Mouse (Mus musculus) myocyte (in vitro differentiated cells): ENCODE results near the gene Otx2. TPM values are rescaled to one million over a fixed set of nuclear protein-coding genes. Genes with fewer than 3 reads are reported as not detected.

Experiments used
- H3K27me3 ChIP-seq: one replicate; pipeline ENCODE4 v1.6.1; 2011; ENCODE audit not compliant: control insufficient read depth, insufficient read depth, insufficient read length
- H3K36me3 ChIP-seq: one replicate; pipeline ENCODE4 v1.6.1; 2011; ENCODE audit not compliant: control insufficient read depth, insufficient read depth
- H3K4me2 ChIP-seq: one replicate; pipeline ENCODE4 v1.6.1; 2011; ENCODE audit warnings: low read depth, control low read depth
- H3K4me3 ChIP-seq: one replicate; pipeline ENCODE4 v1.5.1; 2011; ENCODE audit warnings: mild to moderate bottlenecking, control low read depth, moderate library complexity
- H3K79me2 ChIP-seq: one replicate; pipeline ENCODE4 v1.6.1; 2011; ENCODE audit not compliant: control insufficient read depth, insufficient read depth
- H3ac ChIP-seq: one replicate; pipeline ENCODE4 v1.6.1; 2011; ENCODE audit not compliant: control insufficient read depth, insufficient read length
- CEBPB ChIP-seq: IDR thresholded peaks from 2 replicates; pipeline ENCODE4 v1.6.1; 2011; ENCODE audit warnings: mild to moderate bottlenecking, moderate library complexity; ENCODE audit not compliant: poor library complexity, insufficient read depth, severe bottlenecking
- E2F4 ChIP-seq: IDR thresholded peaks from one replicate; pipeline ENCODE4 v1.6.1; 2011; ENCODE audit warnings: mild to moderate bottlenecking, control low read depth, moderate library complexity; ENCODE audit not compliant: insufficient read depth
- MAX ChIP-seq: IDR thresholded peaks from one replicate; pipeline ENCODE4 v1.6.1; 2011; ENCODE audit warnings: low read depth, mild to moderate bottlenecking, control low read depth
- MYOD1 ChIP-seq, 3 experiments: IDR thresholded peaks; one replicate each; pipeline ENCODE4 v1.6.1; 2011; ENCODE audit warnings: control low read depth in 2 of 3, low read depth in 2 of 3, mild to moderate bottlenecking in 2 of 3, moderate library complexity in 1 of 3; ENCODE audit not compliant: insufficient read length in 2 of 3, control insufficient read depth in 1 of 3
- MYOG ChIP-seq, 3 experiments: IDR thresholded peaks; one replicate each; pipeline ENCODE4 v1.6.1; 2011; ENCODE audit warnings: control low read depth in 2 of 3, low read depth in 2 of 3, mild to moderate bottlenecking in 2 of 3; ENCODE audit not compliant: insufficient read length in 2 of 3, control insufficient read depth in 1 of 3, insufficient read depth in 1 of 3
- POLR2A ChIP-seq: IDR thresholded peaks from one replicate; pipeline ENCODE4 v1.6.1; 2011; ENCODE audit warnings: low read depth, mild to moderate bottlenecking, control low read depth, moderate library complexity; ENCODE audit not compliant: insufficient read length
- POLR2AphosphoS2 ChIP-seq: IDR thresholded peaks from one replicate; pipeline ENCODE4 v1.6.1; 2011; ENCODE audit warnings: low read depth, control low read depth; ENCODE audit not compliant: insufficient read length
- REST ChIP-seq: IDR thresholded peaks from one replicate; pipeline ENCODE4 v1.6.1; 2011; ENCODE audit warnings: mild to moderate bottlenecking, control low read depth, moderate library complexity; ENCODE audit not compliant: insufficient read depth, insufficient read length
- SRF ChIP-seq: IDR thresholded peaks from one replicate; pipeline ENCODE4 v1.6.1; 2011; ENCODE audit warnings: low read depth; ENCODE audit not compliant: control insufficient read depth, insufficient read length
- TCF12 ChIP-seq: IDR thresholded peaks from one replicate; pipeline ENCODE4 v1.6.1; 2011; ENCODE audit warnings: mild to moderate bottlenecking, control low read depth; ENCODE audit not compliant: poor library complexity, insufficient read depth, severe bottlenecking
- TCF3 ChIP-seq: IDR thresholded peaks from one replicate; pipeline ENCODE4 v1.6.1; 2011; ENCODE audit warnings: low read depth, control low read depth; ENCODE audit not compliant: insufficient read length
- USF1 ChIP-seq: IDR thresholded peaks from one replicate; pipeline ENCODE4 v1.6.1; 2011; ENCODE audit warnings: low read depth, mild to moderate bottlenecking, control low read depth, moderate library complexity
- polyA plus RNA-seq: library from polyadenylated mRNA; unstranded; fragments of >200 nt; fragmentation: generic; extraction: Trizol; gene quantifications from one replicate; pipeline ENCODE4 v1.2.1, GENCODE M21; 2012; ENCODE audit warnings: missing spikeins

The Otx2 gene
- polyA plus RNA-seq, 1 experiment, result not detected

- Histone ChIP-seq H3K36me3 (no peaks in the 10 kb centered on the region), H3K79me2 (no peaks in the 10 kb centered on the region), H3ac (no peak overlapping the region), H3K4me3 (no peak overlapping the region), H3K27me3 (peaks cover 43% of the 10 kb centered on the region), H3K4me2 (no peak overlapping the region)
- no peak for TF ChIP-seq SRF
- no peak for TF ChIP-seq USF1
- no peak for TF ChIP-seq CEBPB
- TF ChIP-seq MYOG (IDR thresholded peaks at IDR 0.05; ENCODE audit: control insufficient read depth in 1 of 3, insufficient read depth in 1 of 3, insufficient read length in 2 of 3, low read depth in 2 of 3), result no peak
- TF ChIP-seq TCF3, result no peak
- TF ChIP-seq REST, result no peak
- TF ChIP-seq POLR2A, result no peak
- TF ChIP-seq POLR2AphosphoS2, result no peak
- no peak for TF ChIP-seq E2F4
- TF ChIP-seq TCF12, result no peak
- TF ChIP-seq MYOD1 (IDR thresholded peaks at IDR 0.05; ENCODE audit: control insufficient read depth in 1 of 3, insufficient read length in 2 of 3, low read depth in 2 of 3), result no peak
- no peak for TF ChIP-seq MAX
Observed at GRCm38 (mm10) chr14:48661151-48661550, 12.5 kb downstream of the Otx2 start.

- Histone ChIP-seq H3K27me3 (peaks cover 42% of the 10 kb centered on the region), H3K4me3 (no peak overlapping the region), H3K79me2 (no peaks in the 10 kb centered on the region), H3K4me2 (no peak overlapping the region), H3ac (no peak overlapping the region), H3K36me3 (no peaks in the 10 kb centered on the region)
- TF ChIP-seq MYOD1 (IDR thresholded peaks at IDR 0.05; ENCODE audit: control insufficient read depth in 1 of 3, insufficient read length in 2 of 3, low read depth in 2 of 3) (no peak), POLR2AphosphoS2 (no peak), SRF (no peak), MAX (no peak), TCF12 (no peak), MYOG (IDR thresholded peaks at IDR 0.05; ENCODE audit: control insufficient read depth in 1 of 3, insufficient read depth in 1 of 3, insufficient read length in 2 of 3, low read depth in 2 of 3) (no peak), E2F4 (no peak), REST (no peak), CEBPB (no peak), POLR2A (no peak), TCF3 (no peak), USF1 (no peak)
Observed at GRCm38 (mm10) chr14:48660593-48660992, 13.0 kb downstream of the Otx2 start.

- no peaks in the 10 kb centered on the region for H3K79me2 ChIP-seq
- H3K27me3 ChIP-seq, result peaks cover 44% of the 10 kb centered on the region
- no peak overlapping the region for H3K4me3 ChIP-seq
- no peak for TF ChIP-seq REST
- TF ChIP-seq POLR2A, result no peak
- TF ChIP-seq TCF3, result no peak
- no peak for TF ChIP-seq CEBPB
- no peak for TF ChIP-seq MYOG (IDR thresholded peaks at IDR 0.05; ENCODE audit: control insufficient read depth in 1 of 3, insufficient read depth in 1 of 3, insufficient read length in 2 of 3, low read depth in 2 of 3)
- no peak for TF ChIP-seq POLR2AphosphoS2
- no peaks in the 10 kb centered on the region for H3K36me3 ChIP-seq
- H3K4me2 ChIP-seq, result no peak overlapping the region
- no peak overlapping the region for H3ac ChIP-seq
Observed at GRCm38 (mm10) chr14:48659661-48660060, 14.0 kb downstream of the Otx2 start.

- H3K4me2 ChIP-seq, result no peak overlapping the region
- H3K79me2 ChIP-seq, result no peaks in the 10 kb centered on the region
- TF ChIP-seq TCF12 (no peak), MYOG (IDR thresholded peaks at IDR 0.05; ENCODE audit: control insufficient read depth in 1 of 3, insufficient read depth in 1 of 3, insufficient read length in 2 of 3, low read depth in 2 of 3) (no peak), USF1 (no peak), POLR2A (no peak), MAX (no peak)
- H3ac ChIP-seq, result no peak overlapping the region
- no peak overlapping the region for H3K4me3 ChIP-seq
- peaks cover 53% of the 10 kb centered on the region for H3K27me3 ChIP-seq
- H3K36me3 ChIP-seq, result no peaks in the 10 kb centered on the region
Observed at GRCm38 (mm10) chr14:48657241-48657640, 16.4 kb downstream of the Otx2 start.

- Histone ChIP-seq H3K27me3 (peaks cover 50% of the 10 kb centered on the region), H3K36me3 (no peaks in the 10 kb centered on the region), H3K4me3 (no peak overlapping the region), H3ac (no peak overlapping the region), H3K79me2 (no peaks in the 10 kb centered on the region), H3K4me2 (no peak overlapping the region)
- no peak for TF ChIP-seq CEBPB
- TF ChIP-seq MAX, result no peak
- no peak for TF ChIP-seq MYOD1 (IDR thresholded peaks at IDR 0.05; ENCODE audit: control insufficient read depth in 1 of 3, insufficient read length in 2 of 3, low read depth in 2 of 3)
- TF ChIP-seq SRF, result no peak
- TF ChIP-seq TCF12, result no peak
- no peak for TF ChIP-seq USF1
- TF ChIP-seq REST, result no peak
- no peak for TF ChIP-seq TCF3
- TF ChIP-seq E2F4, result no peak
- no peak for TF ChIP-seq POLR2AphosphoS2
- TF ChIP-seq MYOG (IDR thresholded peaks at IDR 0.05; ENCODE audit: control insufficient read depth in 1 of 3, insufficient read depth in 1 of 3, insufficient read length in 2 of 3, low read depth in 2 of 3), result no peak
- TF ChIP-seq POLR2A, result no peak
Observed at GRCm38 (mm10) chr14:48656711-48657110, 16.9 kb downstream of the Otx2 start.
